ENCODE assay signal across 9 mouse cellular contexts in the genomic region with DNA sequence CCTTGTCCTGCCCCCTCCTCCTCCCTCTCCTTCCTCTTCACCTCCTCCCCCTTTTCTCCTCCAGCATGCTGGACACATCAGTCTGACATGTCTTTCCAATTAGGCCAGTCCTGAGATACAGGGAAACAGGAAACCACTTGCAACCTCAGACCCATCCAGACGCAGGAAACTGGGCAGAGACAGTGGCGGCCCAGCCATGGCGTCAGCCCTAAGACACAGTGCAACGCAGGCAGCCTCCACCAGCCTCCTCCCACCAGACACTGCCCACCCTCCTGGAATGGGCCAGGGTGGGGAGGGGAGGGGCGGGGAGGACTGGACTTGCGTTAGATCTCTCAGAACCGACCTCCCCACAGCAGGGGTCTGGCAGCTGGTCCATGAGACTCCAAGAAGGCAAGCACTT.
DNase-seq lines count a peak whose midpoint lies in the region; ATAC-seq lines count a peak whose summit lies in the region.
"Had no signal": no experiment of that assay in that cellular context is flagged by ENCODE, and none has a peak within 500 bp of the region (broad histone marks: within the 10 kb centered on the region; RNA-seq: fewer than 3 reads in every experiment).

No protein-coding gene starts in this region.

- no peak overlapping the region for H3K4me3 ChIP-seq in forebrain, embryonic 10.5 days
- H3K4me3 ChIP-seq in forebrain, embryonic 12.5 days (replicated peaks) = no peak overlapping the region
- H3K4me3 ChIP-seq in kidney, embryonic 16.5 days (ENCODE audit: low read length) = no peak overlapping the region
- H3K4me3 ChIP-seq in intestine, embryonic 16.5 days (ENCODE audit: low read length) = no peak overlapping the region

- peaks cover 39% of the 10 kb centered on the region for H3K4me1 ChIP-seq in forebrain, embryonic 10.5 days
- H3K4me1 ChIP-seq in forebrain, embryonic 12.5 days = peaks cover 21% of the 10 kb centered on the region
- H3K4me1 ChIP-seq in kidney, embryonic 16.5 days (ENCODE audit: insufficient read depth, low read length) = peaks cover 5% of the 10 kb centered on the region; the same call in 1 of the 2 replicates
- H3K4me1 ChIP-seq in intestine, embryonic 16.5 days (ENCODE audit: control insufficient read depth, insufficient read depth, low read length) = no peaks in the 10 kb centered on the region

- no peak overlapping the region for H3K9ac ChIP-seq in forebrain, embryonic 12.5 days
- H3K9ac ChIP-seq in kidney, embryonic 16.5 days (replicated peaks; ENCODE audit: low read length) = no peak overlapping the region
- H3K9ac ChIP-seq in intestine, embryonic 16.5 days (ENCODE audit: low read depth, low read length) = no peak overlapping the region

- no peak overlapping the region for H3K4me2 ChIP-seq in forebrain, embryonic 12.5 days
- H3K4me2 ChIP-seq in kidney, embryonic 16.5 days (replicated peaks; ENCODE audit: low read depth, low read length) = no peak overlapping the region
- H3K4me2 ChIP-seq in intestine, embryonic 16.5 days (ENCODE audit: low read depth, low read length) = no peak overlapping the region

- no peaks in the 10 kb centered on the region for H3K36me3 ChIP-seq in forebrain, embryonic 10.5 days (replicated peaks)
- no peaks in the 10 kb centered on the region for H3K36me3 ChIP-seq in forebrain, embryonic 12.5 days (replicated peaks)
- no peaks in the 10 kb centered on the region for H3K36me3 ChIP-seq in kidney, embryonic 16.5 days (ENCODE audit: insufficient read depth, low read length)
- no peaks in the 10 kb centered on the region for H3K36me3 ChIP-seq in intestine, embryonic 16.5 days (ENCODE audit: control insufficient read depth, insufficient read depth, low read length)

- WGBS in forebrain, embryonic 10.5 days = 31% methylated on average over 7 of the region's 7 CpGs
- 44% methylated on average over 7 of the region's 7 CpGs for WGBS in forebrain, embryonic 12.5 days
- 10% methylated on average over 6 of the region's 7 CpGs for WGBS in kidney, embryonic 16.5 days
- WGBS in intestine, embryonic 16.5 days = 36% methylated on average over 7 of the region's 7 CpGs

- peak; percentile 50 for DNase-seq in forebrain, embryonic 10.5 days (ENCODE audit: extremely low spot score, low spot score)
- DNase-seq in kidney, adult 18-20 months = no peak
- DNase-seq in 3T3-L1 (ENCODE audit: low read depth, low spot score) = peak; percentile 2
- DNase-seq in adrenal gland, adult 2 months = no peak
- DNase-seq in gastrocnemius, adult 18-20 months (ENCODE audit: low spot score) = no peak
- DNase-seq: gastrocnemius, postnatal 25 days had no signal

- H3K9me3 ChIP-seq in forebrain, embryonic 10.5 days = no peaks in the 10 kb centered on the region
- H3K9me3 ChIP-seq in forebrain, embryonic 12.5 days = no peaks in the 10 kb centered on the region
- H3K9me3 ChIP-seq in kidney, embryonic 16.5 days (ENCODE audit: low read length) = no peaks in the 10 kb centered on the region
- no peaks in the 10 kb centered on the region for H3K9me3 ChIP-seq in intestine, embryonic 16.5 days (ENCODE audit: control insufficient read depth, low read length)

- peak overlapping the region; percentile 76 for H3K27ac ChIP-seq in forebrain, embryonic 10.5 days
- no peak overlapping the region for H3K27ac ChIP-seq in forebrain, embryonic 12.5 days
- H3K27ac ChIP-seq in kidney, embryonic 16.5 days (ENCODE audit: low read length) = no peak overlapping the region
- no peak overlapping the region for H3K27ac ChIP-seq in intestine, embryonic 16.5 days (ENCODE audit: low read length)

- ATAC-seq in forebrain, embryonic 12.5 days (ENCODE audit: low FRiP score) = no peak
- peak; percentile 90 for ATAC-seq in kidney, embryonic 16.5 days (ENCODE audit: low FRiP score, low TSS enrichment)
- peak; percentile 38; the same call in 1 of the 2 replicates for ATAC-seq in intestine, embryonic 16.5 days

- no peaks in the 10 kb centered on the region for H3K27me3 ChIP-seq in forebrain, embryonic 10.5 days (ENCODE audit: poor library complexity, severe bottlenecking)
- no peaks in the 10 kb centered on the region for H3K27me3 ChIP-seq in forebrain, embryonic 12.5 days
- H3K27me3 ChIP-seq in kidney, embryonic 16.5 days (ENCODE audit: insufficient read depth, low read length) = no peaks in the 10 kb centered on the region
- H3K27me3 ChIP-seq in intestine, embryonic 16.5 days (replicated peaks; ENCODE audit: control insufficient read depth, insufficient read depth, low read length) = no peaks in the 10 kb centered on the region

Comparison
In these comparisons a context has a peak if more than half of its experiments do, and no peak if none do; other contexts are left out.
1. DNase-seq: peak in forebrain, embryonic 10.5 days (single experiment) and 3T3-L1 (single experiment); none in kidney, adult 18-20 months (single experiment), adrenal gland, adult 2 months (single experiment) and gastrocnemius, adult 18-20 months (single experiment).